Mouse (Mus musculus) fat pad, adult 2 months (tissue): ENCODE results near the gene Kpna3.

Experiments used
- DNase-seq: peaks from one replicate; pipeline ENCODE4 v3.0.0-alpha.2; 2011; ENCODE audit warnings: low read depth, low spot score; ENCODE audit errors: extremely low read depth

Gene Kpna3

DNA sequence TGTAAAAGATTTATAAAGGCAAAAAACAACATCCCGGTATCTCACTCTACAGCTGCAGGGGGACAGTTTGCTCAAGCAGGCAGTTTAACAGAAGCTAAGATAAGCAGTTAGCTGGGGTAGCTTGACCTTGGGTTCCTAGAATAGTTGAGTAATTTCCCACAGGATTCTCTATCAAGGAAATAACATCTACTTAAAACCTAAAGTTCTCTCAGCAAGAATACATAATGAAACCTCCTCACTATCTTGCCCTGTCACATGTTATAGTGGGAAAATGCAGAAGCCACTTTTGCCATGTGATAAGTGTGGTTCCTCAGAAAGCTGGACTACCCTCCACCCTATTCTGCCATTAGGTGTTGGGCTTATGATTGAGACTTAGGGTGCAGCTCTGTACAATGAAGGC, 116.9 kb downstream of the Kpna3 start:
- DNase-seq: no peak

- no peak for DNase-seq
These were observed 118.5 kb downstream of the Kpna3 start for GRCm38 (mm10) chr14:61321200-61321599.

- no peak for DNase-seq
These were observed 118.9 kb downstream of the Kpna3 start for GRCm38 (mm10) chr14:61320765-61321164.

DNA sequence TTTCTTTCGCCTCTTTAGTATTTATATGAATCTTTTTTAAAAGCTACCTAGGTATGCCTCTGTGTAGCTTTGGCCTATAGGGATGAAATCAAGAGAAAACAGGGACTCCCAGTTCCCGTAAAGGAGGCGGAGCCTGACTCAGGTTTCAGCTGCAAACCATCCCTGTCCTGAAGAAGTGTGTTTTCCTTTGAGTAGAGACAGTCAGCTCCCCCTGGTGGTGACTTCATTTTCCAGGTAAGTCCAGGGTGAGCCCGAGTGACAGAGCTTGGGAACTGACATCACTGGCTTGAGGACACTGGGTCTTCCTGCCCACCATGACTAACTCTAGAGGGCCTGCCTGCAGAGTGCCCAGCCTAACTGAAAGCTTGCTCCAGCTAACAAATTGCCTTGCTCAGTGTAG, 122.8 kb downstream of the Kpna3 start:
- DNase-seq: no peak
